Mouse (Mus musculus) forebrain, embryonic 15.5 days (tissue): ENCODE measurements around the gene Efcab1. TPM values are rescaled to one million over a fixed set of nuclear protein-coding genes. Genes with fewer than 3 reads are reported as not detected.
"Not testable (repeated sequence)": the region's sequence is repeated elsewhere in the genome, so short reads cannot be mapped to it uniquely, and the experiment has no call there.

Experiments
- ATAC-seq: fragments of 200-750 bp; cut with Nextera tagmentation; replicated peaks from 2 replicates; pipeline ENCODE4 v1.8.0; 2017; ENCODE audit warnings: mild to moderate bottlenecking, moderate TSS enrichment, moderate library complexity
- H3K27ac ChIP-seq: fragments of 300-500 bp; sonication (generic); replicated peaks from 2 replicates; pipeline ENCODE4 v1.5.1; 2015; ENCODE audit warnings: mild to moderate bottlenecking, inconsistent platforms
- H3K27me3 ChIP-seq: fragments of 300-500 bp; sonication (generic); 2 replicates; pipeline ENCODE4 v1.6.1; 2015; ENCODE audit warnings: inconsistent platforms
- H3K36me3 ChIP-seq: fragments of 300-500 bp; sonication (generic); 2 replicates; pipeline ENCODE4 v1.6.1; 2015; ENCODE audit warnings: mild to moderate bottlenecking, inconsistent platforms
- H3K4me1 ChIP-seq: fragments of 300-500 bp; sonication (generic); 2 replicates; pipeline ENCODE4 v1.6.1; 2015; ENCODE audit warnings: inconsistent platforms
- H3K4me2 ChIP-seq: fragments of 300-500 bp; sonication (generic); replicated peaks from 2 replicates; pipeline ENCODE4 v1.6.1; 2015; ENCODE audit warnings: mild to moderate bottlenecking, inconsistent platforms
- H3K4me3 ChIP-seq: fragments of 300-500 bp; sonication (generic); 2 replicates; pipeline ENCODE4 v1.5.1; 2015; ENCODE audit warnings: mild to moderate bottlenecking, inconsistent platforms
- H3K9ac ChIP-seq: fragments of 300-500 bp; sonication (generic); replicated peaks from 2 replicates; pipeline ENCODE4 v1.6.1; 2015; ENCODE audit warnings: mild to moderate bottlenecking, inconsistent platforms
- H3K9me3 ChIP-seq: fragments of 300-500 bp; sonication (generic); 2 replicates; pipeline ENCODE4 v1.6.1; 2016; ENCODE audit warnings: inconsistent platforms
- WGBS: fragments of 180-500 bp; shearing (Covaris S2); methylation state at CpG from one replicate; pipeline ENCODE4 v1.1.7; 2015; ENCODE audit warnings: mixed read lengths; 5-methylcytosine and 5-hydroxymethylcytosine counted together
- polyA plus RNA-seq: library from polyadenylated mRNA; unstranded; fragments of >200 nt; fragmentation: Nextera tagmentation; extraction: Ambion mirVana; gene quantifications from 2 replicates; pipeline ENCODE4 v1.2.1, GENCODE M21; 2015

The Efcab1 gene
- polyA plus RNA-seq, 1 experiment from 2014 or later = 12.5 TPM

GRCm38 (mm10) chr16:14940898-14941297, 34.5 kb downstream of the Efcab1 start:
- peak; percentile 77 for ATAC-seq
- H3K4me1 ChIP-seq = no peaks in the 10 kb centered on the region; the same call in 1 of the 2 replicates

GRCm38 (mm10) chr16:14943530-14943929, 37.1 kb downstream of the Efcab1 start:
- H3K4me2 ChIP-seq = no peak overlapping the region
- H3K4me1 ChIP-seq = no peaks in the 10 kb centered on the region; the same call in 1 of the 2 replicates
- H3K27me3 ChIP-seq = no peaks in the 10 kb centered on the region
- no peaks in the 10 kb centered on the region for H3K36me3 ChIP-seq
- H3K27ac ChIP-seq = no peak overlapping the region
- H3K4me3 ChIP-seq = no peak overlapping the region
- no peak overlapping the region for H3K9ac ChIP-seq
- no peak for ATAC-seq
- 80% methylated on average over 2 of the region's 2 CpGs for WGBS
- H3K9me3 ChIP-seq = no peaks in the 10 kb centered on the region

More at GRCm38 (mm10) chr16:14940898-14941297, 34.5 kb downstream of the Efcab1 start:
- Histone ChIP-seq H3K9me3 (no peaks in the 10 kb centered on the region), H3K27me3 (no peaks in the 10 kb centered on the region), H3K9ac (no peak overlapping the region), H3K4me3 (no peak overlapping the region), H3K4me2 (no peak overlapping the region), H3K36me3 (no peaks in the 10 kb centered on the region), H3K27ac (no peak overlapping the region)
- WGBS = 38% methylated on average over 3 of the region's 3 CpGs

GRCm38 (mm10) chr16:14947561-14947960, 41.2 kb downstream of the Efcab1 start:
- H3K4me3 ChIP-seq, H3K9ac ChIP-seq, H3K36me3 ChIP-seq, H3K4me1 ChIP-seq, H3K27ac ChIP-seq, ATAC-seq, H3K27me3 ChIP-seq, H3K9me3 ChIP-seq, H3K4me2 ChIP-seq: not testable (repeated sequence)
- WGBS = 89% methylated on average over 2 of the region's 2 CpGs

GRCm38 (mm10) chr16:14951894-14952293, 45.5 kb downstream of the Efcab1 start:
- Histone ChIP-seq H3K27ac (no peak overlapping the region), H3K27me3 (no peaks in the 10 kb centered on the region), H3K4me1 (no peaks in the 10 kb centered on the region), H3K4me2 (no peak overlapping the region), H3K36me3 (no peaks in the 10 kb centered on the region), H3K4me3 (no peak overlapping the region), H3K9me3 (no peaks in the 10 kb centered on the region), H3K9ac (no peak overlapping the region)
- ATAC-seq = no peak
- 88% methylated on average over 2 of the region's 2 CpGs for WGBS

GRCm38 (mm10) chr16:14959743-14960142, 53.3 kb downstream of the Efcab1 start:
- no peaks in the 10 kb centered on the region for H3K27me3 ChIP-seq
- H3K9ac ChIP-seq = no peak overlapping the region
- no peak overlapping the region for H3K4me3 ChIP-seq
- ATAC-seq = no peak
- H3K27ac ChIP-seq = no peak overlapping the region
- no peaks in the 10 kb centered on the region for H3K9me3 ChIP-seq
- no peak overlapping the region for H3K4me2 ChIP-seq
- WGBS = 91% methylated on average over 8 of the region's 8 CpGs
- H3K4me1 ChIP-seq = no peaks in the 10 kb centered on the region
- no peaks in the 10 kb centered on the region for H3K36me3 ChIP-seq

GRCm38 (mm10) chr16:14973696-14974095, 67.3 kb downstream of the Efcab1 start:
- Histone ChIP-seq H3K9ac (no peak overlapping the region), H3K4me3 (no peak overlapping the region), H3K4me2 (no peak overlapping the region), H3K4me1 (no peaks in the 10 kb centered on the region), H3K36me3 (no peaks in the 10 kb centered on the region), H3K27me3 (no peaks in the 10 kb centered on the region), H3K27ac (no peak overlapping the region), H3K9me3 (no peaks in the 10 kb centered on the region)
- WGBS = 96% methylated on average over 1 of the region's 1 CpGs
- no peak for ATAC-seq

GRCm38 (mm10) chr16:14979228-14979627, 72.8 kb downstream of the Efcab1 start:
- ATAC-seq = no peak
- Histone ChIP-seq H3K27ac (no peak overlapping the region), H3K4me3 (no peak overlapping the region), H3K4me1 (no peaks in the 10 kb centered on the region), H3K4me2 (no peak overlapping the region), H3K27me3 (no peaks in the 10 kb centered on the region), H3K36me3 (no peaks in the 10 kb centered on the region), H3K9me3 (no peaks in the 10 kb centered on the region), H3K9ac (no peak overlapping the region)
- WGBS = 86% methylated on average over 2 of the region's 2 CpGs

GRCm38 (mm10) chr16:14989614-14990268, 83.3 kb downstream of the Efcab1 start:
- peak; percentile 82 for ATAC-seq
- H3K27me3 ChIP-seq = no peaks in the 10 kb centered on the region
- WGBS = 72% methylated on average over 6 of the region's 6 CpGs
- H3K4me1 ChIP-seq = no peaks in the 10 kb centered on the region
- no peaks in the 10 kb centered on the region for H3K9me3 ChIP-seq
- H3K36me3 ChIP-seq = no peaks in the 10 kb centered on the region
- no peak overlapping the region for H3K27ac ChIP-seq
- no peak overlapping the region for H3K4me2 ChIP-seq
- no peak overlapping the region for H3K4me3 ChIP-seq
- H3K9ac ChIP-seq = no peak overlapping the region

GRCm38 (mm10) chr16:14991001-14991400, 84.6 kb downstream of the Efcab1 start:
- no peaks in the 10 kb centered on the region for H3K4me1 ChIP-seq
- no peak overlapping the region for H3K9ac ChIP-seq
- H3K4me3 ChIP-seq = no peak overlapping the region
- H3K9me3 ChIP-seq = no peaks in the 10 kb centered on the region
- H3K27me3 ChIP-seq = no peaks in the 10 kb centered on the region
- no peaks in the 10 kb centered on the region for H3K36me3 ChIP-seq
- ATAC-seq = no peak
- H3K27ac ChIP-seq = no peak overlapping the region
- 74% methylated on average over 3 of the region's 3 CpGs for WGBS
- H3K4me2 ChIP-seq = no peak overlapping the region

- no peak overlapping the region for H3K4me2 ChIP-seq
- no peaks in the 10 kb centered on the region for H3K9me3 ChIP-seq
- WGBS = 76% methylated on average over 3 of the region's 3 CpGs
- H3K4me3 ChIP-seq = no peak overlapping the region
- H3K36me3 ChIP-seq = no peaks in the 10 kb centered on the region
- no peak overlapping the region for H3K9ac ChIP-seq
- ATAC-seq = no peak
- H3K27ac ChIP-seq = no peak overlapping the region
- H3K4me1 ChIP-seq = no peaks in the 10 kb centered on the region
- H3K27me3 ChIP-seq = no peaks in the 10 kb centered on the region
Measured at GRCm38 (mm10) chr16:14992461-14993107, 86.2 kb downstream of the Efcab1 start.

GRCm38 (mm10) chr16:15014724-15015123, 108.3 kb downstream of the Efcab1 start:
- no peak overlapping the region for H3K9ac ChIP-seq
- H3K36me3 ChIP-seq = no peaks in the 10 kb centered on the region
- H3K27ac ChIP-seq = no peak overlapping the region
- no peak for ATAC-seq
- H3K4me3 ChIP-seq = no peak overlapping the region
- 74% methylated on average over 2 of the region's 2 CpGs for WGBS
- H3K27me3 ChIP-seq = no peaks in the 10 kb centered on the region
- H3K4me1 ChIP-seq = no peaks in the 10 kb centered on the region
- H3K9me3 ChIP-seq = no peaks in the 10 kb centered on the region
- H3K4me2 ChIP-seq = no peak overlapping the region
